Mouse (Mus musculus) ovary, postnatal 36 days (tissue): ENCODE results near the gene Armc3.
"Not testable (repeated sequence)": the region's sequence is repeated elsewhere in the genome, so short reads cannot be mapped to it uniquely, and the experiment has no call there.

ENCODE experiments used
- DNase-seq: peaks from one replicate; pipeline ENCODE4 v3.0.0; 2022; ENCODE audit warnings: low spot score, mixed read lengths

Gene Armc3

GRCm38 (mm10) chr2:19274583-19274982 is 75.5 kb downstream of the Armc3 start:
- no peak for DNase-seq

DNA sequence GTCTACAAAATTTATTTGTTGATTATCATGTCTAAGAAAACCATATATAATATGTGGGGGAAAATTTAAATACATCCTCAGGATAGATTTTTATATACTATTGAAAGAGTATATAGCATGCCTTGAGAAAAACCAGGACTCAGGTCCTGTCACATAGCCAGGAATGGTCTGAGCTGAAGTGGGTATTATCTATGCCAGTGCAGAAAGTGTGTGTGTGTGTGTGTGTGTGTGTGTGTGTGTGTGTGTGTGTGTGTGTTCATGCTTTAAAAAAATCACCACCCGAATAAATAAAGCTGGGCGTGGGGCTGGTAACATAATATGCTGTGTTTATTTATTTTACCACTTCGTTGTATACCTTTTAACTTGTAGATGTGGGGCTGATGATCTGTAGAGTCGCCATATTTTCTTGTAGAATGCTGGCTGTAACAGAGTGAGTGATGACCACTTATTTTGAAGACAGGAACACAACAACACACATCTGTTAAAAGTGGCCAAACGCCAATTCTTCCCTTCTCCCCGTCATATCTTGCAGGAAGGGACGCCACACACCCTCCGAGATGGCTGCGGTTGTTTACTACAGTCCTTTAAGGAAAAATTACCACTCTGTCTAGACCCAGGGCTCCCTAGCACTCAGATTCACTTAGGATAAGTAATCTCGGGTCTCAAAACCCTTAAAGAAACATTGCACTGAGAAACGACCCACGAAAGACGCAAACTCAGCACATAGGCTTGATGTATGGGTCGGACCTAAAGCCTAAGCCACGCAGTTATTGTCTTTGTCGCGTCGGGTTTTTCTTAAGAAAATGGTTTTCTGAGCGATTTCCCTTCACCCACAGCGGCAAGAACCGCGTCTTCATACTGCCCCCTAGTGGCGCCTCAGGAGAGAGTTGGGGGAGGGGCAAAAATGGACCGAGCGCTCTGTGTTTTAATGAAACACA is 76.8 kb downstream of the Armc3 start:
- DNase-seq = peak; percentile 75

- no peak for DNase-seq
These were observed 81.2 kb downstream of the Armc3 start for GRCm38 (mm10) chr2:19280331-19280730.

DNA sequence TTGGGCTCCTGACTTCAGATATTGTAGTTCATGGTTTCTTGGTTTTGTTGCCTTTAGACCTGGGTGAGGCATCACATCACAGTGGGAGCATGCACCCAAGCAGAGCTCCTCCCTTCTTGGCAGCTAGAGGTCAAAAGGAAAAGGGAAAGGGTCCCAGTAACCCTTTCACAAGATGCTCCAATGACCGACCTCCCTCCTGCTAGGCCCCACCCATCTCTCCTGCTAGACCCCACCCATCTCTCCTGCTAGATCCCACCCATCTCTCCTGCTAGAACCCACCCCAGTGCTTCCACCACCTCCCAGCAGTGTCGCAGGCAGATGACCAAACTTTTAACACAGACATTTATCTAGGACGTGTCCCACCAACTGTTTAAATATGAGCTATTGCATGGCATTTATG is 93.3 kb downstream of the Armc3 start:
- DNase-seq = no peak

DNA sequence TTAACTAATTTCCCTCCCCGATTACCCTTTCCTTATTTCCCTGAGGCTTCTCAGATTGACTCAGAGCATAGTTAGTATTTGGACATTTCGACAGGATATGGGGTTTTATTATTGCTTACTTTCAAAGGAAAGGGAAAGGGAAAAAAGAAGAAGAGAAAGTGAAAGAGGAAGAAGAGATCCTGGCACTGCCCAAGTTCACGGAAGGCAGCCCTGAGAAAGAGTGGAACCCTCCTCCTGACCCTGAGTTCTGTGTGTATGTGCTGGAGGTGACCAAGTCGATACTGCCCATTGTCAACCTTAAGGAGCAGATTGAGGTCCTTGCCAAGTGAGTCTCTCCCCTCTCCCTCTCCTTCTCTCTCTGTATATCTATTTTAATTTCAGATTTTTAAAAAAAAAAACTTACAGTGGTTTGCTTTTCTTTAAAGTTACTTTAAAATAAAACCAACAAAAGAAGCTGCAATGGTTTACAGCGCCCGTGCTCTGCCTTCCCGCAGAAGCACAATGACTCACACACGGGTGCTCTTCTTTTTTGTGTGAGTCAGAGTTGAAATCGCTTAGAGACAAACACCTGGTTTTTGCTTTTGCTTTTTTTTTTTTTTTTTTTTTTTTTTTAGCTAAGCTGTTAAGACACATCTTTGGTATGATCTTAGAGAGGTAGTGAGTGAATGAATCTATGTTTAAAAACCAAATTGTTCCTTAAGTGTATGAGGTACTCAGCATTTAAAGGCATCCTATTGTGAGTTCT is 101.4 kb downstream of the Armc3 start:
- no peak for DNase-seq

DNA sequence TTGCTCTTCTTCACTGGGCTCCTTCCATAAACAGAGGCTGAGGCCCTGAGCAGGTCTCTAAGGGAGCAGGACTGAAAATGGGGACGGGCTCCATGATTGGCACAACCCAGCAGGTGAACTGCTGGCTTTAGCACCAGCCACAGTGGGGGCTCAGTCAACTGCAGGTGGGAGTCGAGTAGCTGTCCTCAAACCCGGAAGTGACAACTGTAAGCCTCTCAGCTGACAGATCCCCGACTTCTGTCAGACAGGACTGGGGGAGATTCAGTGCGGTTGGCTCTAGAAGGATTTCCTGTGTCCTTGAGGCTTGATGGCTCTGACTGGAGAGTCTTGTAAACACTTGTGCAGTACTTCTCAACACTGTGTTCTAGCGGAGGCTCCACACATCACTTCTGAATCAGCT is 102.1 kb downstream of the Armc3 start:
- DNase-seq = peak; percentile 9

GRCm38 (mm10) chr2:19303087-19303486 is 104.0 kb downstream of the Armc3 start:
- not testable (repeated sequence) for DNase-seq

DNA sequence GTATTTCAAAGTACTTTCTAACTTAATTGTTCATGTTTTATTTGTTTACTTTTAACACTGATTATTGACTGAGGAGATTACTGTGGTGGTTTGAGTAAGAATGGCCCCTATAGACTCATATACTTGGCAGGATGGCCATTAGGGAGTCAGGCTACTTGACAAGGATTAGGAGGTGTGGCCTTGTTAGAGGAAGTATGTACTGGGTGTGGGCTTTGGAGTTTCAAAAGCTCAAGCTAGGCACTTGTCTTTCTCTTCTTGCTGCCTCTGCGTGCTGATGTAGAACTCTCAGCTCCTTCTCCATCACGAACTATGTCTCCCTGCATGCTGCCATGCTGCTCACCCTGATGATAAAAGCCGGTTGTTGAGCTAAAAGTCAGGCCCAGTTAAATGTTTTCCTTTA is 111.4 kb downstream of the Armc3 start:
- no peak for DNase-seq

GRCm38 (mm10) chr2:19316056-19316455 is 117.0 kb downstream of the Armc3 start:
- no peak for DNase-seq

GRCm38 (mm10) chr2:19316691-19317090 is 117.6 kb downstream of the Armc3 start:
- DNase-seq = no peak

GRCm38 (mm10) chr2:19317151-19317812 is 118.2 kb downstream of the Armc3 start:
- not testable (repeated sequence) for DNase-seq

GRCm38 (mm10) chr2:19318499-19318898 is 119.4 kb downstream of the Armc3 start:
- no peak for DNase-seq

DNA sequence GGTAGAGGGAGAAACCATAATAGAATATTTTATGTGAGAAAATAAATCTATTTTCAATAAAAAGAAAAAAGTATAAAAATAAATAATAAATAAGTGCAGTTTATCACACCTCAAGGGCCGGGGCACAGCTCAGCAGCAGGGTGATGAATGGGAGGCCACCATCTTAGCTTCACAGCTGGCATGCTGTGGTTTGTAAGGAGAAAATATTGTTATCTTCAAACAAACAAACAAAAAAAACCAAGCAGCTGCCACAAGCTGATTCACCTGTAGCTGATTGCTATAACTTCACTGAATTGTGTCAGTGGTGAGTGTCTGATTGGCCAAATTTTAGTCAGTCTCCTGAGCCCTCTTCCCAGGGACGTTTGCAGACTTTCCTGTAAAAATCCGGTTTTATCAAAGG is 120.2 kb downstream of the Armc3 start:
- no peak for DNase-seq

GRCm38 (mm10) chr2:19322448-19322847 is 123.3 kb downstream of the Armc3 start:
- no peak for DNase-seq

GRCm38 (mm10) chr2:19326376-19326775 is 127.3 kb downstream of the Armc3 start:
- DNase-seq = no peak

GRCm38 (mm10) chr2:19327811-19328210 is 128.7 kb downstream of the Armc3 start:
- DNase-seq = no peak

DNA sequence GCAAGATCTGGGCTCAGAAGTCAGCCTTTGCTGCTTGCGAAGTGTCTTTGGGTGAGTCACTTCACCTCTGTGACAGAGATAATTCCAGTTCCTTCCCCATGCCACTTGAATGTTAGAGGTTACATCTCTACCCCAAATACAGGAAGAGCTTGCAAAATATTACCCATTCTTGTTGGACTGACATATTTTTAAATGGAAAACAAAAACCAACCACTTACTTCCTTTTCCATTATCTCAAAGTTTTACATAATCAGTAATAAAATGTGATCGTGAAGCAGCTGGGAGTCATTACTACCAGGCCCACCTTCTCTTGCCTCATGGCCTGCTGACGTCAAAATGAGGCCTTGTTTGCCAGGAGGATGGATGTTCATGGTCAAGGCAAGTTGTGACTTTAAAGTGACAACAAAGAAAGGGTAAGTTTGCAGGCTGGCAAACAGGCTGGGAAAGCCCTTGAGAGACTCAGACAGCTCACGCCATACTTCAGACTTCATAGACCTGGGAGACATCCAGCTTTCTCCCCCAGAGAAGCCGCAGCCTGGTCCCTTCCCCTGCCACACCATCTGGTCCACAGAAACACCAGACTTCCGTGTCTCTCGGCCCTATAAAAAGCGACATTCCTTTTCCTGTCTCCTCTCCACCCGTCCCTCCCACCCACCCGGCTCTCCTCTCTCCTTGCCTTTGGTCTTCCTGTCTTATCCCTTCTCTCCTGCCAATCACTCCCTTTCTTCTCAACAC is 145.0 kb downstream of the Armc3 start:
- peak; percentile 7 for DNase-seq

DNA sequence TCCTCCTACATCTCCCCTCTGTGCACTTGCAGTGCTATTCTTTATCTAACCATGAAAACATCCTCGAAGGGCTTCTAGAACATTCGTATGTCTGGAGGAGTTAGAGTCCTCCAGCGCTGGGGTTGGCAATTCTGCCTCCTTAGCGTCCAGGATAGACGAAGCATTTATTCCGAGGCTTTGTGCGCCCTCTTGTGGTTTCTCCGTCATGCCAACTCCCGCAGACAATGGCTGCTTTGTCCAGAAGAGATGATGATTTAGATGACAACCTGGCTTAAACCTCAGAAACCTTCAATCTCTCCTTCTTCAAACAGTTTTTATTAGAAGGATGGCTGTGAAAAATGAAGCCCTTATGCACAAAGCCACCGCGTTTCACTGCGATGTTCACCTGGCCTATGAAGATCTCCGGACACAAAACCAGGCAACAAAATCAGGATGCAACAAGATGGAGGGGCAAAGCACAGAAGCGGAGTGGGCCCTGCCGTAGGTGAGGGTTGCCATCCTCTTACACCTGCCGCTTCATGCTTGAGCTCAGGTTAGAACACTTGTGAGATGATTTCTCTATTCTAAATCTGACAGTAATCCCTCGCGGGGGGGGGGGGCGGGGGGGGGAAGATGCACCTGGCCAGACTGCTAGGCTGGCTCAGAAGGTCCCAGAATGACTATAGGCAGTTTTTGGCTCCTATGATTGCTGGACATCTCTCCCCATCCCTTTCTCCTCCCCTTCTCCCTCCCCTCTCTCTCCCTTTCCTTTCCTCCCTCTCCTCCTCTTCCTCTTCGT is 145.7 kb downstream of the Armc3 start:
- peak; percentile 82 for DNase-seq

GRCm38 (mm10) chr2:19345414-19345964 is 146.4 kb downstream of the Armc3 start:
- DNase-seq = no peak

DNA sequence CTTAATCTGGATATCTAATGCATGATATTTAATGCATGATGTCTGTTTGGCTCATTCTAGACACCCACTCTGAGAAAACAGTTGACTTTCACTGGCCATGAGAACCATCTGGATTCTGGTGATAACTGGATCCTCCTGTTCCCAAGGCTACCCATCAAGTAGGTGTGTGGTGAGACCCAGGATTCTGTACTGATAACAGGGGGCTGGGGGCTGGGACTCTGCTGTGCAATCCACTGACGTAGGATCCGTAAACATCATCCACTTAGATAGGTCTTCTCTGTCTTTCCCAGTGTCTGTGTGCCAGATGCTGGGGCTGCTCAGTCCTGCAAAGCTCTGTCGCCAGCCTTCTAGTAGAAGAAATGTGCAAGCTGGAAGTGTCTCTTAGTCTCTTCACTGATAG is 149.4 kb downstream of the Armc3 start:
- no peak for DNase-seq

DNA sequence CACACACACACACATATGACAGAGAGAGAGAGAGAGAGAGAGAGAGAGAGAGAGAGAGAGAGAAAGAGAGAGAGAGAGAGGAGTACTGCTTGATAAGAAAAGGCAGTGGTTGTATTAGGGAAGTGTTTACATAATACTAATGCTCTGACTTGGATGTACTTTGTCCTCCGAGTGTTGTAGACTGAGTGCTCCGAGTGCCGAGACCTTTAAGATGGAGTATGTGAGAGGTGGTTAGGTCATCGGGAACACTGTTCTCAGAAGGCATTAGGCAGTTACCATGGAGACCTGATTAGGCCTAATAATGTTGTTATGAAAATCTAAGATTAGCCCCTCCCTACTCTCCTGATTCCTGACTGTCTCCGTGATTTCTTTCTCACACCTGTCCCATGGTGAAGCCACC is 151.1 kb downstream of the Armc3 start:
- DNase-seq = no peak
